Mouse (Mus musculus): ENCODE measurements around the gene Capn5.

- no peak for TF ChIP-seq POLR2A (IDR thresholded peaks at IDR 0.05; ENCODE audit: control insufficient read depth, extremely low read depth, insufficient read depth, low read length, poor library complexity)
- TF ChIP-seq CTCF (IDR thresholded peaks at IDR 0.05; ENCODE audit: borderline replicate concordance, control insufficient read depth, extremely low read depth, insufficient read depth, low read length, poor library complexity), result no peak
Measured at GRCm38 (mm10) chr7:98086346-98086745, 91.7 kb downstream of the Capn5 start.
